Mouse (Mus musculus) heart, adult 2 months (tissue): ENCODE results near the gene Rev1. TPM values are rescaled to one million over a fixed set of nuclear protein-coding genes. Genes with fewer than 3 reads are reported as not detected.

Experiments
- DNase-seq, 2 experiments: peaks; one replicate each; pipeline ENCODE4 v3.0.0; 2021
- H3K27ac ChIP-seq: fragments of 200-600 bp; 2 replicates; pipeline ENCODE4 v1.8.1; 2022
- H3K27me3 ChIP-seq: fragments of 200-500 bp; 2 replicates; pipeline ENCODE4 v1.6.1; 2012; ENCODE audit warnings: mild to moderate bottlenecking, low read length, inconsistent platforms, mixed read lengths; ENCODE audit not compliant: control insufficient read depth, insufficient read depth
- H3K36me3 ChIP-seq: fragments of 200-500 bp; 2 replicates; pipeline ENCODE4 v1.6.1; 2012; ENCODE audit warnings: low read length, inconsistent platforms; ENCODE audit not compliant: control insufficient read depth, insufficient read depth
- H3K4me1 ChIP-seq: fragments of 200-500 bp; 2 replicates; pipeline ENCODE4 v1.6.1; 2011; ENCODE audit warnings: low read length; ENCODE audit not compliant: control insufficient read depth, insufficient read depth
- H3K4me3 ChIP-seq: fragments of 200-600 bp; 2 replicates; pipeline ENCODE4 v1.8.1; 2022
- H3K79me2 ChIP-seq: fragments of 200-500 bp; replicated peaks from 2 replicates; pipeline ENCODE4 v1.6.1; 2012; ENCODE audit warnings: mild to moderate bottlenecking, inconsistent platforms, low read length, moderate library complexity, mixed read lengths; ENCODE audit not compliant: control insufficient read depth, insufficient read depth
- H3K9ac ChIP-seq: fragments of 200-500 bp; 2 replicates; pipeline ENCODE4 v1.6.1; 2012; ENCODE audit warnings: low read depth, mild to moderate bottlenecking, control low read depth, inconsistent platforms, low read length, mixed read lengths
- CTCF ChIP-seq: fragments of 200-600 bp; IDR thresholded peaks from 2 replicates; pipeline ENCODE4 v1.8.1; 2022; ENCODE audit warnings: antibody characterized with exemption, mild to moderate bottlenecking, moderate library complexity
- EP300 ChIP-seq: fragments of 200-500 bp; IDR thresholded peaks from 2 replicates; pipeline ENCODE4 v1.6.1; 2011; ENCODE audit warnings: low read depth, low read length, control low read depth; ENCODE audit not compliant: insufficient read depth
- POLR2A ChIP-seq: fragments of 200-500 bp; IDR thresholded peaks from 2 replicates; pipeline ENCODE4 v1.6.1; 2011; ENCODE audit warnings: mild to moderate bottlenecking, low read depth, low read length, control low read depth; ENCODE audit not compliant: insufficient read depth
- WGBS: fragments of 180-500 bp; shearing (Covaris S2); methylation state at CpG from one replicate; pipeline ENCODE4 v1.1.7; 2018; 5-methylcytosine and 5-hydroxymethylcytosine counted together
- intact Hi-C: fragments of 180-260 bp; cut with DNase I; formaldehyde crosslinking; loops from one replicate; pipeline ENCODE4 v1.15.1; 2025
- polyA plus RNA-seq: library from polyadenylated mRNA; depleted of rRNA; stranded (reverse); fragments of >200 nt; gene quantifications from 2 replicates; pipeline ENCODE4 v1.2.3, GENCODE M21; 2012
- total RNA-seq, 2 experiments: library from RNA; stranded (reverse); gene quantifications; 2 replicates each; pipeline ENCODE4 v1.2.3; 2021

The Rev1 gene
- total and polyA plus RNA-seq, 3 experiments: 4.8 to 16.1 (median 14.0) TPM

DNA sequence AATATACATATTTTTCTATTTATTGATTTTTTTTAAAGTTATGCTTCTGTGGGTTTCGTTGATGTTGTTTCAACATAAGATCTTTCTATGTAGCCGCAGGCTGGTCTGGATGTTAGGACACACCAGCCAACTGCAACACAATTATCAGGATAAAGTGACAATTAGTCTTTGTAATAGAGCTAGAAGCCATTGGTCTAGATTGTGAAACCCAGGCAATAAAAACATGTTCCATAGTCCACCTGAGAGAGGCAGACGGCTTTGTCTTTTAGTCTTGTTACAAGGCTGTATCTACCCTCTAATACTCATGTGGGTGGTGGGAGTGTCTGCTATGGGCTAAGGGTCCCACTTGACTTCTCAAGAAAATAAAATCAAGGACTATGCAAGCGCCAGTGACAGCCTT is 16.4 kb upstream of the Rev1 start:
- intact Hi-C loops: no loop called here
- H3K4me1 ChIP-seq: no peaks in the 10 kb centered on the region
- no peak overlapping the region for H3K27ac ChIP-seq
- WGBS: 91% methylated on average over 4 of the region's 4 CpGs
- no peaks in the 10 kb centered on the region for H3K27me3 ChIP-seq
- no peaks in the 10 kb centered on the region for H3K36me3 ChIP-seq
- no peak overlapping the region for H3K9ac ChIP-seq
- TF ChIP-seq CTCF (no peak), POLR2A (no peak), EP300 (no peak)
- no peak for DNase-seq
- H3K79me2 ChIP-seq: no peaks in the 10 kb centered on the region
- no peak overlapping the region for H3K4me3 ChIP-seq

- H3K9ac ChIP-seq: no peak overlapping the region
- DNase-seq: no peak
- no peak overlapping the region for H3K27ac ChIP-seq
- no peaks in the 10 kb centered on the region for H3K79me2 ChIP-seq
- no peaks in the 10 kb centered on the region for H3K27me3 ChIP-seq
- H3K4me3 ChIP-seq: no peak overlapping the region
- intact Hi-C loops: no loop called here
- no peaks in the 10 kb centered on the region for H3K4me1 ChIP-seq
- 88% methylated on average over 1 of the region's 1 CpGs for WGBS
- H3K36me3 ChIP-seq: no peaks in the 10 kb centered on the region
- TF ChIP-seq EP300 (no peak), CTCF (no peak), POLR2A (no peak)
Observed at GRCm38 (mm10) chr1:38141371-38141770, 11.8 kb upstream of the Rev1 start.

GRCm38 (mm10) chr1:38140911-38141310 is 11.3 kb upstream of the Rev1 start:
- Histone ChIP-seq H3K4me3 (no peak overlapping the region), H3K27ac (no peak overlapping the region), H3K9ac (no peak overlapping the region), H3K27me3 (no peaks in the 10 kb centered on the region), H3K79me2 (no peaks in the 10 kb centered on the region), H3K4me1 (no peaks in the 10 kb centered on the region), H3K36me3 (no peaks in the 10 kb centered on the region)
- no peak for DNase-seq
- WGBS: 63% methylated on average over 2 of the region's 2 CpGs
- no peak for TF ChIP-seq EP300
- TF ChIP-seq CTCF: no peak
- no peak for TF ChIP-seq POLR2A
- intact Hi-C loops: no loop called here

GRCm38 (mm10) chr1:38139396-38139795 is 9.8 kb upstream of the Rev1 start:
- H3K36me3 ChIP-seq: no peaks in the 10 kb centered on the region
- H3K4me1 ChIP-seq: no peaks in the 10 kb centered on the region
- no peak for DNase-seq
- 57% methylated on average over 2 of the region's 2 CpGs for WGBS
- H3K4me3 ChIP-seq: no peak overlapping the region
- intact Hi-C loops: no loop called here
- H3K27ac ChIP-seq: no peak overlapping the region
- no peaks in the 10 kb centered on the region for H3K79me2 ChIP-seq
- TF ChIP-seq POLR2A (no peak), CTCF (no peak), EP300 (no peak)
- no peak overlapping the region for H3K9ac ChIP-seq
- H3K27me3 ChIP-seq: no peaks in the 10 kb centered on the region

DNA sequence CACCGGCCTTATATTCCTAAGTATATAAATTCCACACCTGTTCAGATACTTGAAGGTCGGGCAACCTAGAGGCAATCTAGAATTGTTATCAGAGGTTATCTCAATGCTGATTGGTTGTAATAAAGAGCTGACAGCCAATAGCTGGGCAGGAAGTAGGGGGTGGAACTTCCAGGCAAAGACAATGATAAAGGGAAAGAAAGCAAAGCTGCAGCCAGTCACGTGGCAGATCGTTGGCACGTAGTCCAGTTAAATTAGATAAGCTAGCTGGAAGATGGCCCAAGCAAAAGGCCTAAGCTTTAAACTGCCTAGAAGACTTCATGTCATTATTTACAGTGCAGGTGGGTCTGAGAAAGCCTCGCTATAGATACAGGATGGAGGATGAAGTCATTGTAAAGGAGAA is 3.3 kb upstream of the Rev1 start:
- 31% methylated on average over 6 of the region's 6 CpGs for WGBS
- no peak overlapping the region for H3K9ac ChIP-seq
- H3K27ac ChIP-seq: no peak overlapping the region
- H3K4me3 ChIP-seq: no peak overlapping the region
- intact Hi-C loops: no loop called here
- H3K79me2 ChIP-seq: no peaks in the 10 kb centered on the region
- no peaks in the 10 kb centered on the region for H3K36me3 ChIP-seq
- H3K27me3 ChIP-seq: no peaks in the 10 kb centered on the region
- TF ChIP-seq CTCF (no peak), POLR2A (no peak), EP300 (no peak)
- H3K4me1 ChIP-seq: 0 out of 2 replicates have a peak, but pooled peaks cover 1% of the 10 kb centered on the region
- peak in 1 of 2 experiments; percentile 20 for DNase-seq

- no peaks in the 10 kb centered on the region for H3K36me3 ChIP-seq
- no peaks in the 10 kb centered on the region for H3K27me3 ChIP-seq
- TF ChIP-seq EP300: no peak
- intact Hi-C loops: no loop called here
- H3K27ac ChIP-seq: no peak overlapping the region; the same call in 1 of the 2 replicates
- H3K9ac ChIP-seq: no peak overlapping the region
- 62% methylated on average over 10 of the region's 10 CpGs for WGBS
- peaks cover 3% of the 10 kb centered on the region; the same call in 1 of the 2 replicates for H3K4me1 ChIP-seq
- no peak overlapping the region for H3K4me3 ChIP-seq
- DNase-seq: no peak
- no peaks in the 10 kb centered on the region; the same call in 1 of the 2 replicates for H3K79me2 ChIP-seq
Observed at GRCm38 (mm10) chr1:38130715-38131483, 1.3 kb upstream of the Rev1 start.
